Mouse (Mus musculus) stomach, embryonic 14.5 days (tissue): ENCODE data around the gene Carmil2. TPM values are rescaled to one million over a fixed set of nuclear protein-coding genes. Genes with fewer than 3 reads are reported as not detected.

Experiments
- ATAC-seq: fragments of 200-750 bp; cut with Nextera tagmentation; 2 replicates; pipeline ENCODE4 v1.8.0; 2017; ENCODE audit warnings: low read depth, moderate TSS enrichment; ENCODE audit not compliant: insufficient number of reproducible peaks, insufficient read depth, low FRiP score
- H3K27ac ChIP-seq: fragments of 300-500 bp; sonication (generic); 2 replicates; pipeline ENCODE4 v1.5.1; 2014; ENCODE audit warnings: mild to moderate bottlenecking, low read length, moderate library complexity, mixed read lengths
- H3K27me3 ChIP-seq: fragments of 300-500 bp; sonication (generic); 2 replicates; pipeline ENCODE4 v1.6.1; 2014; ENCODE audit warnings: low read length, control low read depth, mixed read lengths; ENCODE audit not compliant: control insufficient read depth, insufficient read depth
- H3K36me3 ChIP-seq: fragments of 300-500 bp; sonication (generic); 2 replicates; pipeline ENCODE4 v1.6.1; 2014; ENCODE audit warnings: mild to moderate bottlenecking, control low read depth, low read length, moderate library complexity, mixed read lengths; ENCODE audit not compliant: control insufficient read depth, insufficient read depth
- H3K4me1 ChIP-seq: fragments of 300-500 bp; sonication (generic); 2 replicates; pipeline ENCODE4 v1.6.1; 2014; ENCODE audit warnings: low read length, control low read depth, mixed read lengths; ENCODE audit not compliant: control insufficient read depth, insufficient read depth
- H3K4me2 ChIP-seq: fragments of 300-500 bp; sonication (generic); replicated peaks from 2 replicates; pipeline ENCODE4 v1.6.1; 2014; ENCODE audit warnings: low read depth, low read length, control low read depth
- H3K4me3 ChIP-seq: fragments of 300-500 bp; sonication (generic); 2 replicates; pipeline ENCODE4 v1.5.1; 2014; ENCODE audit warnings: low read depth, low read length, control low read depth
- H3K9ac ChIP-seq: fragments of 300-500 bp; sonication (generic); replicated peaks from 2 replicates; pipeline ENCODE4 v1.6.1; 2014; ENCODE audit warnings: low read depth, mild to moderate bottlenecking, control low read depth, low read length, moderate library complexity, mixed read lengths
- H3K9me3 ChIP-seq: fragments of 300-500 bp; sonication (generic); 2 replicates; pipeline ENCODE4 v1.6.1; 2016; ENCODE audit warnings: low read depth, low read length, control low read depth; ENCODE audit not compliant: control insufficient read depth
- WGBS: fragments of 180-500 bp; shearing (Covaris S2); extraction: QIAGEN DNeasy Blood & Tissue Kit; methylation state at CpG from one replicate; pipeline ENCODE4 v1.1.7; 2014; 5-methylcytosine and 5-hydroxymethylcytosine counted together
- polyA plus RNA-seq: library from polyadenylated mRNA; unstranded; fragments of >200 nt; fragmentation: Nextera tagmentation; extraction: Ambion mirVana; gene quantifications from 2 replicates; pipeline ENCODE4 v1.2.1, GENCODE M21; 2014

Carmil2 gene
- polyA plus RNA-seq, 1 experiment from 2014 or later = 1.0 TPM

- peaks cover 27% of the 10 kb centered on the region for H3K36me3 ChIP-seq
- ATAC-seq = no peak
- H3K4me3 ChIP-seq = peak overlapping the region; percentile 67
- H3K27ac ChIP-seq = no peak overlapping the region
- H3K4me2 ChIP-seq = peak overlapping the region; percentile 84
- 90% methylated on average over 11 of the region's 11 CpGs for WGBS
- no peaks in the 10 kb centered on the region for H3K27me3 ChIP-seq
- H3K4me1 ChIP-seq = peaks cover 6% of the 10 kb centered on the region
- H3K9ac ChIP-seq = no peak overlapping the region; the same call in 1 of the 2 replicates
- no peaks in the 10 kb centered on the region for H3K9me3 ChIP-seq
These were observed 13.6 kb downstream of the Carmil2 start for GRCm38 (mm10) chr8:105699488-105700215.

- under 1% methylated on average over 21 of the region's 21 CpGs for WGBS
- peak; percentile 35; the same call in 1 of the 2 replicates for ATAC-seq
- peak overlapping the region; percentile 84 for H3K4me2 ChIP-seq
These were observed 14.5 kb downstream of the Carmil2 start for GRCm38 (mm10) chr8:105700566-105700965.

GRCm38 (mm10) chr8:105700966-105701824 lies 15.1 kb downstream of the Carmil2 start, which contains the start of the genes Acd and Pard6a:
Gene Acd, minus strand, starts transcription at chr8:105701102.
Gene Pard6a, plus strand, starts transcription at chr8:105701148.
- Histone ChIP-seq H3K27ac (peak within 1 kb of the TSS; percentile 95), H3K4me1 (peaks cover 6% of the 10 kb centered on the region), H3K27me3 (no peaks in the 10 kb centered on the region), H3K9me3 (no peaks in the 10 kb centered on the region), H3K36me3 (peaks cover 27% of the 10 kb centered on the region), H3K4me3 (peak within 1 kb of the TSS; percentile 67), H3K9ac (peak within 1 kb of the TSS; percentile 49), H3K4me2 (peak within 1 kb of the TSS; percentile 84)
- WGBS = under 1% methylated on average over 60 of the region's 60 CpGs
- ATAC-seq = peak; percentile 82

More at GRCm38 (mm10) chr8:105700566-105700965, 14.5 kb downstream of the Carmil2 start:
- Histone ChIP-seq H3K27ac (0 out of 2 replicates have a peak overlapping the region, but pooled peaks have one; percentile 95), H3K4me1 (peaks cover 6% of the 10 kb centered on the region), H3K4me3 (peak overlapping the region; percentile 67), H3K9me3 (no peaks in the 10 kb centered on the region), H3K27me3 (no peaks in the 10 kb centered on the region), H3K9ac (peak overlapping the region; percentile 49), H3K36me3 (peaks cover 27% of the 10 kb centered on the region)

GRCm38 (mm10) chr8:105702001-105702401 lies 15.9 kb downstream of the Carmil2 start:
- Histone ChIP-seq H3K9me3 (no peaks in the 10 kb centered on the region), H3K27me3 (no peaks in the 10 kb centered on the region), H3K4me2 (peak overlapping the region; percentile 84), H3K4me3 (peak overlapping the region; percentile 67), H3K27ac (peak overlapping the region; percentile 95; the same call in 1 of the 2 replicates), H3K9ac (peak overlapping the region; percentile 22; the same call in 1 of the 2 replicates), H3K4me1 (peaks cover 12% of the 10 kb centered on the region), H3K36me3 (peaks cover 24% of the 10 kb centered on the region)
- WGBS = 46% methylated on average over 18 of the region's 18 CpGs
- no peak for ATAC-seq

GRCm38 (mm10) chr8:105702731-105703415 lies 16.8 kb downstream of the Carmil2 start:
- H3K9ac ChIP-seq = no peak overlapping the region
- H3K4me3 ChIP-seq = no peak overlapping the region
- peaks cover 17% of the 10 kb centered on the region for H3K4me1 ChIP-seq
- WGBS = 92% methylated on average over 24 of the region's 24 CpGs
- peaks cover 16% of the 10 kb centered on the region for H3K36me3 ChIP-seq
- H3K4me2 ChIP-seq = no peak overlapping the region
- H3K27ac ChIP-seq = no peak overlapping the region
- no peak for ATAC-seq
- H3K9me3 ChIP-seq = no peaks in the 10 kb centered on the region
- H3K27me3 ChIP-seq = no peaks in the 10 kb centered on the region

GRCm38 (mm10) chr8:105704146-105704812 lies 18.2 kb downstream of the Carmil2 start:
- Histone ChIP-seq H3K4me3 (no peak overlapping the region), H3K36me3 (peaks cover 5% of the 10 kb centered on the region), H3K9ac (no peak overlapping the region), H3K4me1 (peaks cover 17% of the 10 kb centered on the region), H3K9me3 (no peaks in the 10 kb centered on the region), H3K4me2 (no peak overlapping the region), H3K27ac (no peak overlapping the region), H3K27me3 (no peaks in the 10 kb centered on the region)
- WGBS = 93% methylated on average over 34 of the region's 34 CpGs
- no peak for ATAC-seq

GRCm38 (mm10) chr8:105704955-105705354 lies 18.9 kb downstream of the Carmil2 start:
- H3K9me3 ChIP-seq = no peaks in the 10 kb centered on the region
- peaks cover 5% of the 10 kb centered on the region for H3K36me3 ChIP-seq
- no peak overlapping the region for H3K4me3 ChIP-seq
- H3K27ac ChIP-seq = no peak overlapping the region
- 92% methylated on average over 6 of the region's 6 CpGs for WGBS
- H3K9ac ChIP-seq = no peak overlapping the region
- H3K4me2 ChIP-seq = no peak overlapping the region
- H3K4me1 ChIP-seq = peaks cover 15% of the 10 kb centered on the region
- H3K27me3 ChIP-seq = no peaks in the 10 kb centered on the region
- no peak for ATAC-seq
